Mouse (Mus musculus): ENCODE measurements around the gene Fermt3. TPM values are rescaled to one million over a fixed set of nuclear protein-coding genes. Genes with fewer than 3 reads are reported as not detected.
"Not testable (repeated sequence)": the region's sequence is repeated elsewhere in the genome, so short reads cannot be mapped to it uniquely, and the experiment has no call there.

Fermt3 gene
- 1 to 10 TPM; 4.4 to 4.7 TPM for total RNA-seq (2021)

GRCm38 (mm10) chr19:7019191-7019590 is at the start of gene Fermt3:
Gene Fermt3, minus strand, starts transcription at chr19:7019469.
- intact Hi-C loops (cut with DNase I), result no loop called here
- DNase-seq (ENCODE audit: low spot score), result peak; percentile 39

DNA sequence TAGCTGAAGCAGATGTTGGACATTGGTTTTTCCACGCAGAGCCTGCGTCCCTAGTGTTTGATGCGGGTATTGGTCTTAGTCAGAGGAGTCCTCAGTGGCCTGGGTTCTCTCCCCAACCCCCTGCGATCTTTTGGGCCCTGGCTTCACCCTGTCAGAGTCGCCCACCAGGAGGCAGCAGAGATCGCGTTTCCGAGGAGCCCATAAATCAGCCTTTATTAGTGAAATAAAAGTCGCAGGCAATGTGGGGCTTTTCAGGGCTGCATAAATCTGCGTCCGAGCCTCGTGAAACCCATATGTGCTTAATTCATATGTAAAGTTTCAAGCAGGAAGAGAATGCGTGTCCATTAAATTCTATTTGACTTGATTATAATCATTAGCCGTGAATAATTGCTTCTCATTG is 48.9 kb upstream of the Fermt3 start:
- no peak for DNase-seq (ENCODE audit: low spot score)
- intact Hi-C loops (cut with DNase I), result loop anchor here (1.0 to 10.0 kb wide), 3 partner anchors 128 to 367 kb away; partner anchors contain the start of gene Mark2

DNA sequence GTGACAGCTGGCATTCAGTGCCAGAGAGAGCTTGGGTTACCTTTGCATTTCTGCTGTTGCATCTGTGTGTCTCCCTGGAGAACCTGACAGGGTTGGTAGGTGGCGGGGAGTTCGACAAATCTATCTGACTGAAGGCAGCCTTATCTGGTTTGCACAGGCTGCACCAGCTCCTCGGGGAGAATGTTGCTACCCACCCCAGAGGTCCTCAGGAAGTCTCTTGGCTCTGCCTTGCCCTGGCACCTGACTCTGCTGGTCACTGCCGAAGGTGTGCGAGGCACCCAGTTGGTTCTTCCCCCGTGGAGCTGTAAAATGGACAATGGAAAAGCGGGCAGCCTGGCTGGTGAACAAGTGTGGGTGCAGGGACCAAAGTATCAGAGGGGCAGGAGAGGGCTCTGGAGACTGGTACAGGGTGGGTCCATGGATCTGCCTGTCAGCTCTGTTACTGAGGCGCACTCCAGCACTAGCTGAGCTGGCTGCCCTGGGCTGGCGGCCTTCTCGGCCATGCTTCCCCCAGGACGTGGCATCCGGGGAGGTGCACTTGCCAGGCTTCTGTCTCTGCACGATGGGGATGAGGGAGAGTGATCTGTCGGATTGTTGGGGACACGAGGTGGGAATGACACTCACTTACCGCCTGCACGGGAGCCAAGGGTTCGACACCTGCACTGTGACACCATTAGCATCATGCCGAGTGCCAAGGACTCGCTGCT is 48.2 kb upstream of the Fermt3 start:
- intact Hi-C loops (cut with DNase I), result loop anchor here (1.0 to 10.0 kb wide), 3 partner anchors 129 to 367 kb away; partner anchors contain the start of gene Mark2
- DNase-seq (ENCODE audit: low spot score), result no peak

GRCm38 (mm10) chr19:7066828-7067342 is 47.6 kb upstream of the Fermt3 start:
- intact Hi-C loops (cut with DNase I), result loop anchor here (10.0 kb wide), 2 partner anchors 278 to 368 kb away; partner anchors contain the start of gene Mark2
- DNase-seq (ENCODE audit: low spot score), result no peak

- no peak for DNase-seq (ENCODE audit: low spot score)
- intact Hi-C loops (cut with DNase I), result loop anchor here (10.0 kb wide), 2 partner anchors 279 to 369 kb away; partner anchors contain the start of gene Mark2
Observed at GRCm38 (mm10) chr19:7066034-7066827, 47.0 kb upstream of the Fermt3 start.

DNA sequence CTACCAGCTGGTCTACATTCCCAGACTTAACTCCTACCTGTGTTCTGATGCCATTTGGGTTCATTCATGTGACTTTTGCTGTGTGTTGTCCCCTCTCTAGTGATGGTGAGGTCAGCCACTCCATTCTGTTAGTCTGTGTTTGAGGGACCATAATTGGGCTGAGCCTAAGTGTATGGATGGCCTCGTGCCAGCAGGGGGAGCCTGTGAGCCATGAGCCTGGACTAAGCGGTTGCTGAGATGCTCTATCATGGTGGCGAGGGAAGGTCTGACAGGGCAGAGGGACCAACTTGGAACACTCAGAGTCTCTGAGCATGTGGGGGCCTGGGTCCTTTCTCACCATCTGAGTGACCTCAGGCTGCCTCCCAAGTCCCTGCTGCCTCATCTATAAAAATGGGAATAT is 45.3 kb upstream of the Fermt3 start:
- peak; percentile 40 for DNase-seq (ENCODE audit: low spot score)
- intact Hi-C loops (cut with DNase I), result loop anchor here (1.0 to 10.0 kb wide), 3 partner anchors 132 to 370 kb away; partner anchors contain the start of gene Mark2

DNA sequence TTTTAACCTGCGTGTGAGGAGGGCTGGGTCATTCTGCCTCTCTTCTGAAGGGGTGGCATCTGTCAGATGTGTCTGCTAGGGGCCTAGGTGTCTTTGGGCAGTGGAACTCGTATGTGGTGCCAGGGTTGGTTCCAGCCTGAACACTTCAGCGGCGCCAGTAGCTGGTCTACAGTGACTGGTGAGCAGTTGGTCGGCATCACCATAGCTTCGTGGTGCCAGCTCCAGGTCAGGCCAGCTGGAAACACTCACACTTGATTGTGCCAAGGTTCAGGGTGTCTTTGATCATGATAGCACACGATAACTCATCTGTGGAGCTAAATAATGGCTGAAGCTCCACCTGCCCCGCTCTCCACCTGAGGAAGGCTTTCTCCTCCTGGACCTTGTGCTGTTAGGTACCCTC is 43.6 kb upstream of the Fermt3 start:
- no peak for DNase-seq (ENCODE audit: low spot score)
- intact Hi-C loops (cut with DNase I), result loop anchor here (10.0 kb wide), 2 partner anchors 282 to 372 kb away; partner anchors contain the start of gene Mark2

DNA sequence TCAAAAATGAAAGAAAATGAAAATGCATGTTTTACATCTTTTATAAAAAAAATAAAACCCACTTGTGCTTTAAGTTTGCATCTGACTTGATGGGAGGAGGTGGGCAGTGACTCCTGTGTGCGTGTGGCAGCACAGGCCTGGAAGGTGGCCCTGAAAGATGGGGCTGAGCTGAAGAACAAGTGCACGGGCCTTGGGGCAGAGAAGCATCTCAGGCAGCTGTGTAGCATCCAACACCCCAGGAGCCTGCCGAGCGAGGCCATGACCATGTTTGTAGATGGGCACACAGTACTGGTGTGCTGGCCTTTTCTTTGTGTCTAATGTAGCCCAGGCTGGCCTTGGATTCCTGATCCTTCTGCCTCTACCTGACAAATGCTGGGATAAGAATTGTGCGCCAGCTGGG is 42.8 kb upstream of the Fermt3 start:
- no peak for DNase-seq (ENCODE audit: low spot score)
- intact Hi-C loops (cut with DNase I), result loop anchor here (10.0 kb wide), 2 partner anchors 283 to 373 kb away; partner anchors contain the start of gene Mark2

DNA sequence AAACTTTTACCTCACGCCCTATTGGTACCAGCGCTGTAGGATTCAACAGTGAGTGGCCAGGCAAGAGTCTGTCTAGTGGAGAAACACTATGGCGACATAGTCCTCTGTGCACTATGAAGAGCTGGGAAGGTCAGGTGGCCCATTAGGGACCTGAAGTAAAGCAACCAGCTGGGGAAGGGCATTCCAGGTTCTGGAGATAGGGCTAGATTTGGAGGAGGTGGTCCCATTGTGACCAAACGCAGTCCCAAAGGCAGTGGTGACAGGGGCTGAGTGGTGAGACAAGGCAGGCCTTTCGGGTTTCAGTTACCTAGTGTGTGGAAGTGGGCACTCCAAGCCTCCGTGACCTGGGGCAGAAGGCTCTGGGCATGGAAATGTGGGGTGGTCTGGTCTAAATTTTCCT is 39.3 kb upstream of the Fermt3 start:
- DNase-seq (ENCODE audit: low spot score), result no peak
- intact Hi-C loops (cut with DNase I), result no loop called here

DNA sequence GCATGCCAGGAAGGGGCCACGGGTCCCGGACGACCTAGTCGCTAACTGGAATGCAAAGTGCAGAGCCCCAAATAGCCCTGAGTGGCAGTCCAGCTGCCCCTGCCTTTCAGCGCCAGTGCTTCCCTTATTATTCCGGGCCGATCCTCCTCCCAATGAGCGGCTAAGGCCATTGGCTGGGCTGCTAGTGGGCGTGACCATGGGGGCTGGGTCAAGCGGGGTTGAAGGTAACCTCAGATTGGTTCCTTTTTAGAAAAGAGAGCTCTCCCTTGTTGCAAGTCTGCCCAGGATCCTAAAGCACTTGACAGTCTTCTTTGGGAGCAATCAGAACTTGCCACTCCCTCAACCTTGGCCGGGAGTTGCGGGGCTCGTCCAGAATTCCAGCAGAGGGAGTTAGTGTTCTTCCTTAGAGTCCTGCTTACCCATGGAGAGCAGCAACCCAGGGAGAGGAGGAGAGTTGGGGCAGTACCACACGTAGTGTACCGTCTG is 38.5 kb upstream of the Fermt3 start:
- intact Hi-C loops (cut with DNase I), result no loop called here
- DNase-seq (ENCODE audit: low spot score), result peak; percentile 79

DNA sequence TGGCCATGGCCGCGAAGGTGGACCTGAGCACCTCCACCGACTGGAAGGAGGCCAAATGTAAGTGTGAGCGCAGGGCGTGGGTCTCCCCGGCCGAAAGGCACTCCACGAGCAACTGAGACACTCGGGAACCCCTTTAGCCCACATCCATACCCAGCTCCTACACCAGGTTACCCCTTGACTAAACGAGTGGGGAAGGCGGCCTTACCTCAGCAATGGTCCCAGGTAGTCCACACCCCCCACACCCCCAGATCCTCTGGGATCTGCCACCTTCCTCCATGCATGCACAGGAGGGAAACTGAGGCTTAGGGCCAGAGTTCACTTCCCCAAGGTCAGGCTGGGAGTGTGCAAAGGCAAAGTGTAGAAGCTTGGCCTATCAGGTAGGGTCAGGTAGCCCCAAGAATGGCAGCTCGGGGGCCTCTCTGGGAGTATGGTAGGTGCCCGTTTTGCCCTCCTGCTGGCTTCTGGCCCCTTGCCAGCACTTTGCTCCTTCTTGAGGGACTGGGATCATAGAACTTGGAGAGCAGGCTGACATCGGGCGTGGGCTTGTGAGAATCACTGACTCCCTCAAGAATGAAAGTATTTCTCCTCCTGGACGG is 38.0 kb upstream of the Fermt3 start:
- no peak for DNase-seq (ENCODE audit: low spot score)
- intact Hi-C loops (cut with DNase I), result no loop called here

- intact Hi-C loops (cut with DNase I), result no loop called here
- peak; percentile 60 for DNase-seq (ENCODE audit: low spot score)
Observed at GRCm38 (mm10) chr19:7056248-7057087, 37.2 kb upstream of the Fermt3 start, which contains the start of gene Macrod1. Gene Macrod1, plus strand, starts transcription at chr19:7056810.

- intact Hi-C loops (cut with DNase I), result no loop called here
- no peak for DNase-seq (ENCODE audit: low spot score)
Observed at GRCm38 (mm10) chr19:7055173-7055572, 35.9 kb upstream of the Fermt3 start.

GRCm38 (mm10) chr19:7054772-7055171 is 35.5 kb upstream of the Fermt3 start:
- intact Hi-C loops (cut with DNase I), result no loop called here
- no peak for DNase-seq (ENCODE audit: low spot score)

DNA sequence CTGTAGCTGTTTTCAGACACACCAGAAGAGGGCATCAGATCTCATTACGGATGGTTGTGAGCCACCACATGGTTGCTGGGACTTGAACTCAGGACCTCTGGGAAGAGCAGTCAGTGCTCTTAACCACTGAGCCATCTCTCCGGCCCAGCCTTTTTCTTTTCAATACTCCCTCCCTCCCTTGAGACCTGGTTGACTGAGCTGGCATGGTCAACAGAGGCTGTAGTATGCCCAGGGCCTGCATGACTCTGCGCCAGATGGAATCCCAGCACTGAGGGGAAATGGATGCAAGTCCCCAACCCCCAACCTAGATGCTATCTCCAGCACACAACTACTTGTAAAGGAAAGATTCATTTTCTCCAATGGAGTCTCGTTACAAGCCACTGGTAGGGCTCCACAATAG is 34.1 kb upstream of the Fermt3 start:
- intact Hi-C loops (cut with DNase I), result not testable (repeated sequence)

GRCm38 (mm10) chr19:7044706-7045105 is 25.4 kb upstream of the Fermt3 start:
- intact Hi-C loops (cut with DNase I), result no loop called here
- DNase-seq (ENCODE audit: low spot score), result no peak

More for the DNA sequence above, 34.1 kb upstream of the Fermt3 start:
- DNase-seq (ENCODE audit: low spot score), result not testable (repeated sequence)

DNA sequence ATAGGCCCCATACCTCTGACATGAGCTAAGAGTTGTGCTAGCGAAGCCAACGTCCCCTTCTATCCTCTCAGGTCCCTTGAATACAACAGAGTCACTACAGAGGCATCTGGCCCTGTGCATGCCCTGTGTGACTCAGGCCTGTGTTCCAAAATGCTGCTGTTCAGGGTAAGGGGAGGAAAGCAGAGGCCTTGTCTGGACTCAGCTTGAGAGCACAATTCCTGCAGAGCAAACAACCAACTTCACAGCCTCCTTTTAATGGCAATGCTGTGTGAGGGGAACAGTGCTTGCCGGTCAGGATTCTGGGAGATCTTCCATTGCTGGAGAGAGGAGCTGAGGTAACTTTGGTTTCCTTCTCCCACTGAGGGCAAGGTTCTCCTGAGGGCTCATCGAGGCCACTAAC is 25.0 kb upstream of the Fermt3 start:
- no peak for DNase-seq (ENCODE audit: low spot score)
- intact Hi-C loops (cut with DNase I), result no loop called here

DNA sequence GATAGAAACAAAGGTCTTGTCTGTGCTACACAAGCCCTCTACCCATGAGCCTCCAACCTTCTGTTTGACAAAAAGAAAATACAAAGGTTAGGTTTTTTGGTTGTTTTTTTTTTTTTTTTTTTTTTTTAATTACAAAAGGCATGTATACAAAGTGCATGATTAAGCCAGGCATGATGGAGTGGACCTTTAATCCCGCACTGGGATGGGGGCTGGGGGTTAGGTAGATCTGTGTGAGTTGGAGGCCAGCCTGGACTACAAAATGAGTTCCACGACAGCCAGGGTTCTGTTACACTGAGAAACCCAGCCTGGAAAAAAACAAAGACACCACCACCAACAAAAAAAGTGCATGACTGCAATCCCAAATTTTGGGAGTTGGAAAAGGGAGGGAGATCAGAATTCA is 21.9 kb upstream of the Fermt3 start:
- DNase-seq (ENCODE audit: low spot score), result no peak
- intact Hi-C loops (cut with DNase I), result no loop called here

DNA sequence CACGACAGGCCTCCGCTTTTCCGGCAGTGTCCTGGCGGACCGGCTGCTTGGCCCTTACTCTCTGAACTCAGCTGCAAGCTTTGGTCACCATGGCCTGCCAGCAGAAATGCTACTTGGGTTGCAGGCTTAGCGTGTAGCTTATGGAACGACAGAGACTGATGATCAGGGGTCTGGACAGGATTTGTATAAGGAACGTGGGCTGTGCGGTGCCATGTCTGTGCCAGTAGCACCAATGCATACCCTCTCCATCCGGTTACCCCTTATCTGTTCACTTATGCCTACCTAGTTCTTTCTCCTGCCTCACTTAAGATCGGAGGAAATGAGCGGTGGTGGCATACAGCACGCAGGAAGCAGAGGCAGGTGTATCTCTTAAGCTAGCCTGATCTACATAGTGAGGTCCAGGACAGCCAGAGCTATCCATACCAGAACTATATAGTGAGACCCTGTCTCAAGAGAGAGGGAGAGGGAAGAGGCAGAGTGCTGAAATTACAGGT is 21.4 kb upstream of the Fermt3 start:
- intact Hi-C loops (cut with DNase I), result no loop called here
- DNase-seq (ENCODE audit: low spot score), result no peak
